8 mouse cellular contexts compared by ENCODE assay signal in genomic region chrX:99574441-99575103, GRCm38 (mm10).
DNase-seq lines count a peak whose midpoint lies in the region; ATAC-seq and TF ChIP-seq lines count a peak whose summit lies in the region.

No protein-coding gene starts in this region.

- 33% methylated on average over 17 of the region's 18 CpGs for WGBS in heart, adult 2 months
- 22% methylated on average over 18 of the region's 18 CpGs for WGBS in liver, embryonic 12.5 days (ENCODE audit: insufficient replicate concordance)
- 22% methylated on average over 16 of the region's 18 CpGs for WGBS in midbrain, embryonic 16.5 days

- H3K27ac ChIP-seq in left cerebral cortex, adult 2 months: no peak overlapping the region
- no peak overlapping the region for H3K27ac ChIP-seq in heart, adult 2 months
- H3K27ac ChIP-seq in liver, embryonic 12.5 days: no peak overlapping the region
- H3K27ac ChIP-seq in midbrain, embryonic 16.5 days (ENCODE audit: low read length): no peak overlapping the region

- peak; percentile 56 for TF ChIP-seq CTCF in left cerebral cortex, adult 2 months (IDR thresholded peaks at IDR 0.05)
- peak; percentile 65 for TF ChIP-seq CTCF in heart, adult 2 months (IDR thresholded peaks at IDR 0.05)

- peak; percentile 33 to 60 for DNase-seq in left cerebral cortex, adult 2 months (ENCODE audit: extremely low spot score in 1 of 2, low spot score in 2 of 2)
- DNase-seq in left cerebral cortex, adult 11 months (ENCODE audit: low spot score): no peak
- DNase-seq in cerebellum, postnatal 25 days: peak; percentile 55 to 75
- peak; percentile 38 to 69 for DNase-seq in heart, adult 2 months
- peak; percentile 72 for DNase-seq in kidney, adult 18-20 months
- peak; percentile 27 for DNase-seq in thymus, postnatal 0 days (ENCODE audit: low spot score)

- no peak for TF ChIP-seq POLR2A in heart, adult 2 months (IDR thresholded peaks at IDR 0.05; ENCODE audit: insufficient read depth, low read depth, low read length)

- no peaks in the 10 kb centered on the region for H3K9me3 ChIP-seq in liver, embryonic 12.5 days (replicated peaks)
- H3K9me3 ChIP-seq in midbrain, embryonic 16.5 days (replicated peaks; ENCODE audit: control insufficient read depth, low read length, poor library complexity, severe bottlenecking): no peaks in the 10 kb centered on the region

- no peaks in the 10 kb centered on the region for H3K79me2 ChIP-seq in heart, adult 2 months (replicated peaks; ENCODE audit: control insufficient read depth, insufficient read depth, low read length)

- no peak overlapping the region for H3K9ac ChIP-seq in heart, adult 2 months (ENCODE audit: low read depth, low read length)
- H3K9ac ChIP-seq in liver, embryonic 12.5 days: no peak overlapping the region
- H3K9ac ChIP-seq in midbrain, embryonic 16.5 days (ENCODE audit: low read depth, low read length): 0 out of 2 replicates have a peak overlapping the region, but pooled peaks have one; percentile 14

- intact Hi-C loops in left cerebral cortex, adult 2 months (cut with DNase I): loop anchor here (1.0 to 5.0 kb wide), 4 partner anchors 42 to 439 kb away; no protein-coding TSS in a partner anchor
- intact Hi-C loops in heart, adult 2 months (cut with DNase I): loop anchor here (1.0 kb wide), 3 partner anchors 171 to 444 kb away; no protein-coding TSS in a partner anchor

- H3K4me1 ChIP-seq in heart, adult 2 months (ENCODE audit: control insufficient read depth, insufficient read depth, low read length): no peaks in the 10 kb centered on the region
- H3K4me1 ChIP-seq in liver, embryonic 12.5 days: no peaks in the 10 kb centered on the region; the same call in 1 of the 2 replicates
- no peaks in the 10 kb centered on the region for H3K4me1 ChIP-seq in midbrain, embryonic 16.5 days (ENCODE audit: control insufficient read depth, insufficient read depth, low read length)

- no peak for ATAC-seq in liver, embryonic 12.5 days
- peak; percentile 61 for ATAC-seq in midbrain, embryonic 16.5 days

- H3K4me2 ChIP-seq in liver, embryonic 12.5 days: peak overlapping the region; percentile 53
- peak overlapping the region; percentile 54 for H3K4me2 ChIP-seq in midbrain, embryonic 16.5 days (ENCODE audit: low read length)

- H3K4me3 ChIP-seq in left cerebral cortex, adult 2 months: peak overlapping the region; percentile 38
- peak overlapping the region; percentile 29 for H3K4me3 ChIP-seq in heart, adult 2 months
- H3K4me3 ChIP-seq in liver, embryonic 12.5 days: peak overlapping the region; percentile 26; the same call in 1 of the 2 replicates
- H3K4me3 ChIP-seq in midbrain, embryonic 16.5 days (ENCODE audit: low read depth, low read length): peak overlapping the region; percentile 20; the same call in 1 of the 2 replicates

- H3K27me3 ChIP-seq in heart, adult 2 months (ENCODE audit: control insufficient read depth, insufficient read depth, low read length): no peaks in the 10 kb centered on the region
- peaks cover 57% of the 10 kb centered on the region for H3K27me3 ChIP-seq in liver, embryonic 12.5 days (replicated peaks)
- peaks cover 25% of the 10 kb centered on the region for H3K27me3 ChIP-seq in midbrain, embryonic 16.5 days (ENCODE audit: control insufficient read depth, insufficient read depth, low read depth, low read length)

- no peak for TF ChIP-seq EP300 in heart, adult 2 months (IDR thresholded peaks at IDR 0.05; ENCODE audit: insufficient read depth, low read depth, low read length)

- no peaks in the 10 kb centered on the region for H3K36me3 ChIP-seq in heart, adult 2 months (ENCODE audit: control insufficient read depth, insufficient read depth, low read length)
- no peaks in the 10 kb centered on the region for H3K36me3 ChIP-seq in liver, embryonic 12.5 days
- H3K36me3 ChIP-seq in midbrain, embryonic 16.5 days (ENCODE audit: control insufficient read depth, insufficient read depth, low read length): no peaks in the 10 kb centered on the region
